Mouse (Mus musculus) embryonic facial prominence, embryonic 12.5 days (tissue): Measurements from ENCODE around the gene 1700030K09Rik. TPM values are rescaled to one million over a fixed set of nuclear protein-coding genes. Genes with fewer than 3 reads are reported as not detected.

Experiments
- ATAC-seq: fragments of 200-750 bp; cut with Nextera tagmentation; 2 replicates; pipeline ENCODE4 v1.8.0; 2017; ENCODE audit not compliant: insufficient number of reproducible peaks, insufficient read depth, low FRiP score, low TSS enrichment
- H3K27ac ChIP-seq: fragments of 300-500 bp; sonication (generic); 2 replicates; pipeline ENCODE4 v1.5.1; 2016; ENCODE audit warnings: mild to moderate bottlenecking
- H3K27me3 ChIP-seq: fragments of 300-500 bp; sonication (generic); 2 replicates; pipeline ENCODE4 v1.6.1; 2016; ENCODE audit warnings: mild to moderate bottlenecking, moderate library complexity
- H3K36me3 ChIP-seq: fragments of 300-500 bp; sonication (generic); 2 replicates; pipeline ENCODE4 v1.6.1; 2016; ENCODE audit warnings: mild to moderate bottlenecking
- H3K4me1 ChIP-seq: fragments of 300-500 bp; sonication (generic); 2 replicates; pipeline ENCODE4 v1.6.1; 2016
- H3K4me2 ChIP-seq: fragments of 300-500 bp; sonication (generic); replicated peaks from 2 replicates; pipeline ENCODE4 v1.6.1; 2016; ENCODE audit warnings: mild to moderate bottlenecking, moderate library complexity
- H3K4me3 ChIP-seq: fragments of 300-500 bp; sonication (generic); 2 replicates; pipeline ENCODE4 v1.5.1; 2016; ENCODE audit warnings: mild to moderate bottlenecking
- H3K9ac ChIP-seq: fragments of 300-500 bp; sonication (generic); 2 replicates; pipeline ENCODE4 v1.6.1; 2016; ENCODE audit warnings: mild to moderate bottlenecking, moderate library complexity
- H3K9me3 ChIP-seq: fragments of 300-500 bp; sonication (generic); 2 replicates; pipeline ENCODE4 v1.6.1; 2016; ENCODE audit warnings: mild to moderate bottlenecking, moderate library complexity
- WGBS: fragments of 180-500 bp; shearing (Covaris S2); methylation state at CpG from one replicate; pipeline ENCODE4 v1.1.7; 2016; 5-methylcytosine and 5-hydroxymethylcytosine counted together
- polyA plus RNA-seq: library from polyadenylated mRNA; unstranded; fragments of >200 nt; fragmentation: Nextera tagmentation; extraction: Ambion mirVana; gene quantifications from 2 replicates; pipeline ENCODE4 v1.2.1, GENCODE M21; 2016

Gene 1700030K09Rik
- polyA plus RNA-seq, 1 experiment from 2014 or later, result 18.7 TPM

DNA sequence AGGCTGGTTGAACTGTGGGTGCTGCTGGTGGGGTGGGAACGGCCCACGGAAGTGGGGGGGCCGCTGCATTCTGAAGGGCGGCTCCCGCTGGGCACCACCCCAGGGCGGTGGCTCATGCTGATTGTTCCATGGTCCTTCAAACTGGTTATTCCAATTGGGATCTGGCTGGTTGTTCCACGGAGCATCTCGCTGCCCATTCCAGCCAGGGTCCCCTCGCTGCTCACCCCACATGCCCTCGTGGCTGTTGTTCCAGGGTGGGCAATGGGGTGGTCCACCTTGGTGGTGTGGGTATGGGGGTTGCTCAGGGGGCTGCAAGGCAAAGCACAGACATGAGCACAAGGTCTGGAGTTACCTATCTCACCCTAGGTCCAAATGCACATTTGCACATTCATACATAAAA is 20.5 kb downstream of the 1700030K09Rik start:
- H3K9ac ChIP-seq, result no peak overlapping the region
- H3K27ac ChIP-seq, result no peak overlapping the region
- ATAC-seq, result no peak
- H3K36me3 ChIP-seq, result peaks cover 100% of the 10 kb centered on the region
- WGBS, result 92% methylated on average over 10 of the region's 10 CpGs
- H3K4me2 ChIP-seq, result no peak overlapping the region
- H3K27me3 ChIP-seq, result no peaks in the 10 kb centered on the region
- no peak overlapping the region for H3K4me3 ChIP-seq
- no peaks in the 10 kb centered on the region for H3K9me3 ChIP-seq
- no peaks in the 10 kb centered on the region for H3K4me1 ChIP-seq

DNA sequence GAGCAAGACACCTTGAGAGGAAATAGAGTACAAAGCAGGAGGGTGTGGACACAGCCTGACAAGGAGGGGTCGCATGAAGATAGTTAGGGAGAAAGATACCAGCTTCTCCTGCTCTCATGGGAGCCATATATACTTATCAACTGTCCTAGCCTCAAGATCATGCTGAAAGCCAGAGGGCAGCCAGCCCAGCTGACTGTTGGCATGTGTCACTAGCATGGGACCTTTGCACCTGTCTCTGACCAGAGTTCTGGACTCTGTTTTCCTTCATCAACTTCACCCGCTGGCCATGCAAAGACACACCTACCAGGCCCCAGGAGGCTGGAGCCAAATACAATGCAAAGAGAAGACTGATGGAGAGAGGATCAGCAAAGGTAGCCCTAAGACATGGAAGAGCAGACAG is 25.6 kb downstream of the 1700030K09Rik start:
- Histone ChIP-seq H3K9ac (no peak overlapping the region), H3K27me3 (no peaks in the 10 kb centered on the region), H3K27ac (no peak overlapping the region), H3K36me3 (peaks cover 90% of the 10 kb centered on the region), H3K9me3 (no peaks in the 10 kb centered on the region), H3K4me2 (no peak overlapping the region), H3K4me1 (peaks cover 6% of the 10 kb centered on the region; the same call in 1 of the 2 replicates), H3K4me3 (no peak overlapping the region)
- 93% methylated on average over 2 of the region's 2 CpGs for WGBS
- ATAC-seq, result no peak

DNA sequence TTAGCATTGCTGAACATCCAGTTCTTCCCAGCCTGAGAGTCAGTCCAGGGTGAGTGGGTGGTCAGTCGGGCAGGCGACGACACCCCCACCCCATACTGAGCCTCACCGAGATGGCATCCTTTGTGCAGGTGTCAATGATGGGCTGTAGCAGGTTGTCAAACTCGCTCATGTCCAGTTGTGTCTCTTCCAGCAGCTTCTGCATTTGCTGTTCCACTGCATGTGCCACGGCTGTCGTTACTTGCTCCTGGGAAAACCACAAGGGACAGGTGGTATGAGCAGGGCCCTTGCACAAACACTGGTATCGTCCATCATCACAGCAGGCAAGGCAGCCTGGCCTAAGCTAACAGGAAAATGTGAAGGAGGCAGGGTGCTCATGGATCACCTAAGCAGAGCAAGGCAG is 26.3 kb downstream of the 1700030K09Rik start:
- WGBS, result 88% methylated on average over 8 of the region's 8 CpGs
- peaks cover 82% of the 10 kb centered on the region for H3K36me3 ChIP-seq
- ATAC-seq, result no peak

DNA sequence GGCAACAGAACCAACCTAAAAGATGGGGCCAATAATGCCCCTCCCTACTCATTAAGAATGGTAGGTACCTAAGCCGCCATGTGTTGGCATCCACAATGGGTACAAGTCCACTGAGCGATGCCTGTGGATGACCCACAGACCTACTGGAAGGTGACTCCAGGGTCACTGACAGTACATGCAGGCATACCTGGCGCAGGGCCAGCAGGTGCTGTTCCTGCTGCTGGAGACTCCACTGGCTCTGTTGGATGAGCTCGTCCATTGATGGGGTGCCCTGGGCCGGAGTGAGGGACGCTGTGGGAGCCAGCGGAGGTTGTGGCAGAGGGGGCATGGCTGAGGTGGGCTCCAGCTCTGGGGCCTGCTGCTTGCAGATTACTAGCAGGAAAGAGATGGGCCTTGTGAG is 27.0 kb downstream of the 1700030K09Rik start:
- Histone ChIP-seq H3K36me3 (peaks cover 75% of the 10 kb centered on the region), H3K4me3 (no peak overlapping the region), H3K4me1 (peaks cover 7% of the 10 kb centered on the region; the same call in 1 of the 2 replicates), H3K9me3 (no peaks in the 10 kb centered on the region), H3K27ac (no peak overlapping the region), H3K27me3 (no peaks in the 10 kb centered on the region), H3K4me2 (no peak overlapping the region), H3K9ac (no peak overlapping the region)
- ATAC-seq, result no peak
- 98% methylated on average over 7 of the region's 7 CpGs for WGBS

More for the DNA sequence above, 26.3 kb downstream of the 1700030K09Rik start:
- H3K4me2 ChIP-seq, result no peak overlapping the region
- H3K9ac ChIP-seq, result no peak overlapping the region
- no peak overlapping the region for H3K27ac ChIP-seq
- H3K4me3 ChIP-seq, result no peak overlapping the region
- no peaks in the 10 kb centered on the region for H3K27me3 ChIP-seq
- peaks cover 7% of the 10 kb centered on the region; the same call in 1 of the 2 replicates for H3K4me1 ChIP-seq
- no peaks in the 10 kb centered on the region for H3K9me3 ChIP-seq

DNA sequence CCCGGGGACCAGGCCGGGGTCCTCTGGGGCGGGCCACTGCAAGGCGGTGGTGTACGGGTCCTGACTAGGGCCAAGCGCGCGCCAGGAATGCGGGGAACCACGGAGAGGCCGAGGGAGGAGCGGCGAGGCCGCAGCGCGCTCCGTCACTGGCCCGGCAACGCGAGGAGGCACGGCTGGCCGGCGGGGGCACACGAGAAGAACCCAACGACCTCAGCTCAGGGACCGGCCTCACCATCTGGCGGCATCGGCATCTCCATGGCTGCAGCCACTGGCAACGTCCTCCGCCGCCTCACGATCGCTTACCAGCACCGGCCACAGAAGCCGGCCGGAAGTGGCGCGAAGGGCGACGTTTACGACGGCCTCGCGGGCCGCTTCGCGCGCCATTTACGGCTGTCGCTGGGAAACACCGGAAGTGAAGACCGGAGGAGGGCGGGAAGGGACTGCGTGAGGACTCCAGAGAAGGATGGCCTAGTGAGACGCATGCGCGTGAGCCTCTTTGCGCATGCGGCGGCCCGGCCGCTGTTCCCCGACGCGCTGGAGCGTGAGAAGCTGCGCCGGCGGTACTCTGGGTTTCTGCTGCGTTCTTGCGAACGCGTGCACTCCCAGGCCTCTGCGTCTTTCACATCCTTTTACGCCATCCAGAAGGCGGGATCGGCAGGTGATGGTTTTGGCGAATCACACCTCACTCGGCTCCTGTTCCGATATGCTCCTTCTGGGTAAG is 31.3 kb downstream of the 1700030K09Rik start, which contains the start of gene Cherp:
Cherp (minus strand) TSS at position 401 of the 721 bp plus-strand sequence.
- Histone ChIP-seq H3K36me3 (peaks cover 32% of the 10 kb centered on the region), H3K9me3 (no peaks in the 10 kb centered on the region), H3K9ac (peak within 1 kb of the TSS; percentile 88), H3K27me3 (no peaks in the 10 kb centered on the region), H3K4me3 (peak within 1 kb of the TSS; percentile 90), H3K4me2 (peak within 1 kb of the TSS; percentile 95), H3K4me1 (peaks cover 13% of the 10 kb centered on the region), H3K27ac (peak within 1 kb of the TSS; percentile 89)
- under 1% methylated on average over 80 of the region's 80 CpGs for WGBS
- ATAC-seq, result peak; percentile 93

DNA sequence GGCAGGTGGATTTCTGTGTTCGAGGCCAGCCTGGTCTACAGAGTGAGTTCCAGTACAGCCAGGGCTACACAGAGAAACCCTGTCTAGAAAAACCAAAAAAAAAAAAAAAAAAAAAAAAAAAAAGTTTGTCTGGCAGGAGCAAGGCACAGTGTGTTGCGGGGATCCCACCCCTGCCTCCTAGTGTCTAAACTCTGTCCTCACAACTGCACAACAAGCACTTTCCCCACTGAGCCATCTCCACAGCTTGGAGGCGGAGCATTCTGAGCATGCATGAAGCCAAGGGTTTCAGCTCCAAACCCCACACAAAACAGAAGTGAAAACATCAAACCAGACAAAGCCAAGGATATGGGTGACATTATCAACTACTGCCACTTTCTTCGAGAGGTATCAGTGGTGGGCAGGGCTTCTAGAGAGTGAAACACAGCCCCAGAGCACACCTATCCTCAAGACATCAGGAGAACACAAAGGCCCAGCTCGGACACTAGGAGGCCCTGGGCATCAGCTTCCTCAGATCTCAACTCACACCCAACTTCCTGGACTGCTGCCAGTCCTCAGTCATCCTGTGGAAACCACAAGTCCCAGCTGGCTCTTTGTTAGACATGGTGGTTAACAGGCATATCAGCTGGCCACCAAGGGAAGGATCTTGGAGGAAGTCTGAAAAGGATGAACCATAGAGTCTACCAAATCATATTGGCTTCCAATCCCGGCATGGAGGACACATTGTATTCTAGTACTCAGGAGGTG is 41.9 kb downstream of the 1700030K09Rik start:
- no peak overlapping the region for H3K27ac ChIP-seq
- 90% methylated on average over 6 of the region's 6 CpGs for WGBS
- peaks cover 60% of the 10 kb centered on the region for H3K36me3 ChIP-seq

DNA sequence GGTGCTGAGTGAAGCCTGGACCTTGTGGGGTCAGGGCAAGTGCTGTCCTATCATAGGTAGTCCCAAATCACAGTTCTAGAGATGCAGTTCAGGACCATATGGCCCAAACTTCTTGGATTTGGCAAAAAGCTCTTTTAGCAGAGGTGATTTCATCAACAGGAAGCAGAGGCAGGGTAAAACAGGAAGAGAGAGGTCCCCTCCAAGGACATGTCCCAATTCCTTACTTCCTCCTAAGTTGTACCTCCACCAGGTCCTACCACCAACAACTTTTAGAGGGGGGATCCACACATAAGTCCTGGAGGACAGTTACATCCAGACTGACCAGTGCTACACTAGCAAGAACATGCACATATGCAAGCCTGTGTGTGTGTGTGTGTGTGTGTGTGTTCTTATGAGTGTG is 43.3 kb downstream of the 1700030K09Rik start:
- Histone ChIP-seq H3K9ac (no peak overlapping the region), H3K27ac (no peak overlapping the region), H3K4me2 (no peak overlapping the region), H3K9me3 (no peaks in the 10 kb centered on the region), H3K4me1 (peaks cover 14% of the 10 kb centered on the region), H3K4me3 (no peak overlapping the region), H3K36me3 (peaks cover 58% of the 10 kb centered on the region), H3K27me3 (no peaks in the 10 kb centered on the region)
- ATAC-seq, result no peak

More for the DNA sequence above, 41.9 kb downstream of the 1700030K09Rik start:
- Histone ChIP-seq H3K9me3 (no peaks in the 10 kb centered on the region), H3K4me1 (peaks cover 5% of the 10 kb centered on the region), H3K4me2 (no peak overlapping the region), H3K9ac (no peak overlapping the region), H3K27me3 (no peaks in the 10 kb centered on the region), H3K4me3 (no peak overlapping the region)
- ATAC-seq, result no peak

DNA sequence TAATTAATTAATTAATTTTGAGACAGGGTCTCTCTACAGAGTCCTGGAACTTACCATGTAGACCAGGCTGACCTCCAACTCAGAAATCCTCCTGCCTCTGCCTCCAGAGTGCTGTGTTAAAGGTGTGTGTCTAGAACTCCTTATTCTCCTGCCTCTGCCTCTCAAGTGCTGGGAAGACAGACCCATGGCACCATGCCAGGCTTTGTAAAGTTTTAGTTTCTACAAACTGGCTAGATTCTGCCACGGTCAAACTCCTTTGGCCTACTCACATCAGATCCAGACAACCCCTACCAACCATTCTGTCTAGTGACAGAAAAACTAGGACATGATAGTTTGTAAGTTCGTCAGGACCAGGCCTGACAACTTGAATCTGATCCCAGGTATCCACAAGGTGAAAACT is 47.3 kb downstream of the 1700030K09Rik start:
- ATAC-seq, result no peak
- H3K27me3 ChIP-seq, result no peaks in the 10 kb centered on the region
- WGBS, result 86% methylated on average over 2 of the region's 2 CpGs
- no peak overlapping the region for H3K27ac ChIP-seq
- H3K9ac ChIP-seq, result peak overlapping the region; percentile 92; the same call in 1 of the 2 replicates
- no peaks in the 10 kb centered on the region for H3K9me3 ChIP-seq
- H3K4me1 ChIP-seq, result peaks cover 24% of the 10 kb centered on the region
- peak overlapping the region; percentile 89 for H3K4me2 ChIP-seq
- H3K36me3 ChIP-seq, result peaks cover 43% of the 10 kb centered on the region
- peak overlapping the region; percentile 91 for H3K4me3 ChIP-seq

DNA sequence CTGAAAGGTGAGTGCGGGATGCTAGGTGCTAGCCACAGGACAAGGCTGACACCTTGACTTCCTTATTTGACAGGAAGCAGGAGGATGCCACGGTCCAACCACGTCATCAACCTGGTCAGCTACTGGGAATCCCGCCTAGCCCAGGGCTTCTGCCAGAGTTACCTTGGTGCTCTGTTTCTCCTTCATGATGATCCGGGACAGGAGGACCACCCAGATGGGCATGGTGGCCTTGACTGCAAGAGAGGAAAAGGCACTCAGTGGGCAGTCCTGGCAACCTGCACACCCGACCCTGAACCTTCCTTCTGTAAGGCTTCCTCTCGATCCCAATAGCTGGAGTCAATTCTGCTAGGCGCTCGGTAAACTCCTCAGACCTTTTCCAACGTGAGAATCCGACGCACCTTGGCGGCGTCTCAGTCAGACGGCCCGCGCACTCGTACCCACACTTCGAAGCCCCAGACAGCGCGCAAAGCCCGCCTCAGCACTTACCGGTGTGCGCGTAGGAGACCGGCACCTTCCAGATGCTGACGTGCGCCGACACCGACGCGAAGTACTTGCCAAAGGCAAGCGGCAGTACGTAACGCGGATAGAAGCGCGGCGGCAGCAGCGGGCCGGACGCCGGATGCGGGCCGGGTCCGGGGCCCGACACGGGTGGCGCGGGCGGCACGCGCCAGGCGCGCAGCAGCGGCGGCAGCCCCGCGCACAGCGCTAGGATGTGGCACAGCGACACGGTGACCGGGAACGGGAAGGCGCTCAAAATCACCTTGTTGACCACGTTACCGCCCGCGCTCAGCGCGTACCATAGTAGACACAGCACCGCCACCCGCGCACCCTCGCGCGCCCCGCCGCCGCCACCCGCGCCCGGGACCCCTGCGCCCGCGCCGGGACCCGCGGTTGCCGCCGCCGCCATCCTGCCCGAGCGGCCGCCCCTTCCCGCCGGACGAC is 48.3 kb downstream of the 1700030K09Rik start, which contains the start of gene Slc35e1:
Slc35e1 (minus strand) TSS at position 935 of the 942 bp plus-strand sequence.
- Histone ChIP-seq H3K9ac (peak within 1 kb of the TSS; percentile 92), H3K4me3 (peak within 1 kb of the TSS; percentile 91), H3K4me2 (peak within 1 kb of the TSS; percentile 89), H3K4me1 (peaks cover 24% of the 10 kb centered on the region), H3K36me3 (peaks cover 46% of the 10 kb centered on the region), H3K27ac (peak within 1 kb of the TSS; percentile 72), H3K9me3 (no peaks in the 10 kb centered on the region), H3K27me3 (no peaks in the 10 kb centered on the region)
- 1% methylated on average over 94 of the region's 98 CpGs for WGBS
- ATAC-seq, result no peak; the same call in 1 of the 2 replicates

DNA sequence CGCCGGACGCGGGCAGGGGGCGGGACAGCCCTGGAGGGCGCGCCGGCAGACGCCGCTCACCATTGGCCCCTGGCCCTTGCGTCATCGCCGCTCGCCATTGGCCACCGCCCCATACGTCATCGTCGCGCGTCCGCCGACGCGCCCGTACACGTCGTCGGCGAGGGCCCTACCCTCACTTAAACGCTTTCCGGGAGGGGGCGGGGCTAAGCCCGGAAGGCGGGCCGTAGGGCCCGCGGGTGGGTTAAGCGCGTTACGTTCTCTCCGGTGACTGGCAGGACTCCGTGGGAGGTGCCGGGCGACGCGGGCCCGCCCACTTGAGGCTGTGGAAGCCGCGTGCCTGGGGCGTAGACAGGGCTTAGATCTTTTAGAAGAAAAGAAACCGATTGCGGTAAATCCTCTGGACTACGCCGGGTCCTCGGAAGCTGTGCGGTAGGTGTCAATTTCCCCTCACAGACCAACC is 49.0 kb downstream of the 1700030K09Rik start:
- Histone ChIP-seq H3K4me2 (peak overlapping the region; percentile 89), H3K9me3 (no peaks in the 10 kb centered on the region), H3K4me3 (peak overlapping the region; percentile 91), H3K27ac (peak overlapping the region; percentile 72), H3K9ac (peak overlapping the region; percentile 92), H3K4me1 (peaks cover 24% of the 10 kb centered on the region), H3K36me3 (peaks cover 43% of the 10 kb centered on the region), H3K27me3 (no peaks in the 10 kb centered on the region)
- ATAC-seq, result peak; percentile 96
- under 1% methylated on average over 55 of the region's 56 CpGs for WGBS

DNA sequence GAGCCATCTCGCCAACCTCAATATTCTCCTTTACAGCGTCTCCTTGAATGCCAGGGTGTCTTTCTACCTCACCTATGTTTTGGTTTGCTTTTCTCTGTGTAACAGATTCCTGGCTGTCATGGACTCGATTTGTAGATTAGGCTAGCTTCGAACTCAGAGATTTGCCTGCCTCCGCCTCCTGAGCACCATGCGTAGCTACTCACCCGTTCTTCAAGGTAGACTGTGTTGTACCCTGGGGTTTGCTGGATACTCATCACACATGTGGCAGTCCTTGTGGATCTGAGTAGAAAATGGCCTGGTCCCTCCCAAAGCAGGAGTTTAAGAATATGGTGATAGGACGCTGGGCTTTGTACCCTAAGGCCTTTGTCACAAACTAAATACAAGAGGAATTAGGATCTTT is 49.7 kb downstream of the 1700030K09Rik start:
- WGBS, result 14% methylated on average over 8 of the region's 8 CpGs
- ATAC-seq, result no peak
- peak overlapping the region; percentile 91 for H3K4me3 ChIP-seq
- H3K4me2 ChIP-seq, result peak overlapping the region; percentile 89
- peak overlapping the region; percentile 66; the same call in 1 of the 2 replicates for H3K27ac ChIP-seq
- H3K27me3 ChIP-seq, result no peaks in the 10 kb centered on the region
- peaks cover 36% of the 10 kb centered on the region for H3K36me3 ChIP-seq
- H3K9ac ChIP-seq, result peak overlapping the region; percentile 70
- H3K4me1 ChIP-seq, result peaks cover 24% of the 10 kb centered on the region
- H3K9me3 ChIP-seq, result no peaks in the 10 kb centered on the region
